Mouse (Mus musculus) right cerebral cortex, postnatal 4 days (tissue): ENCODE data around the gene Large1.
"Not testable (repeated sequence)": the region's sequence is repeated elsewhere in the genome, so short reads cannot be mapped to it uniquely, and the experiment has no call there.

Source experiments
- DNase-seq: peaks from one replicate; pipeline ENCODE4 v3.0.0-alpha.2; 2022

Gene Large1

GRCm38 (mm10) chr8:73291630-73292029 is 61.7 kb downstream of the Large1 start:
- no peak for DNase-seq

GRCm38 (mm10) chr8:73290636-73291035 is 62.7 kb downstream of the Large1 start:
- DNase-seq = no peak

- no peak for DNase-seq
These were observed 63.5 kb downstream of the Large1 start for GRCm38 (mm10) chr8:73289831-73290230.

GRCm38 (mm10) chr8:73281996-73282395 is 71.3 kb downstream of the Large1 start:
- peak; percentile 8 for DNase-seq

- DNase-seq = no peak
These were observed 77.3 kb downstream of the Large1 start for GRCm38 (mm10) chr8:73276015-73276414.

GRCm38 (mm10) chr8:73275445-73275844 is 77.9 kb downstream of the Large1 start:
- DNase-seq = not testable (repeated sequence)

GRCm38 (mm10) chr8:73273150-73273549 is 80.2 kb downstream of the Large1 start:
- no peak for DNase-seq

- DNase-seq = no peak
These were observed 82.3 kb downstream of the Large1 start for GRCm38 (mm10) chr8:73270991-73271390.

- DNase-seq = no peak
These were observed 95.4 kb downstream of the Large1 start for GRCm38 (mm10) chr8:73257981-73258380.

- no peak for DNase-seq
These were observed 109.2 kb downstream of the Large1 start for GRCm38 (mm10) chr8:73244186-73244585.

- no peak for DNase-seq
These were observed 111.3 kb downstream of the Large1 start for GRCm38 (mm10) chr8:73242066-73242465.

GRCm38 (mm10) chr8:73234209-73234608 is 119.1 kb downstream of the Large1 start:
- no peak for DNase-seq

GRCm38 (mm10) chr8:73233358-73234041 is 119.8 kb downstream of the Large1 start:
- DNase-seq = no peak

- no peak for DNase-seq
These were observed 126.5 kb downstream of the Large1 start for GRCm38 (mm10) chr8:73226841-73227240.

GRCm38 (mm10) chr8:73225654-73226053 is 127.7 kb downstream of the Large1 start:
- no peak for DNase-seq

- no peak for DNase-seq
These were observed 134.0 kb downstream of the Large1 start for GRCm38 (mm10) chr8:73219178-73219811.

GRCm38 (mm10) chr8:73206831-73207230 is 146.5 kb downstream of the Large1 start:
- no peak for DNase-seq

GRCm38 (mm10) chr8:73201854-73202253 is 151.5 kb downstream of the Large1 start:
- DNase-seq = no peak

- DNase-seq = no peak
These were observed 155.6 kb downstream of the Large1 start for GRCm38 (mm10) chr8:73197714-73198113.

- DNase-seq = no peak
These were observed 164.7 kb downstream of the Large1 start for GRCm38 (mm10) chr8:73188684-73189083.

- DNase-seq = no peak
These were observed 166.0 kb downstream of the Large1 start for GRCm38 (mm10) chr8:73187381-73187780.

- DNase-seq = no peak
These were observed 174.9 kb downstream of the Large1 start for GRCm38 (mm10) chr8:73178434-73178833.

- DNase-seq = no peak
These were observed 180.7 kb downstream of the Large1 start for GRCm38 (mm10) chr8:73172661-73173060.

- no peak for DNase-seq
These were observed 191.3 kb downstream of the Large1 start for GRCm38 (mm10) chr8:73161994-73162393.

- no peak for DNase-seq
These were observed 191.8 kb downstream of the Large1 start for GRCm38 (mm10) chr8:73161564-73161963.
